Mouse (Mus musculus) embryonic facial prominence, embryonic 13.5 days (tissue): ENCODE data around the gene Gdnf. TPM values are rescaled to one million over a fixed set of nuclear protein-coding genes. Genes with fewer than 3 reads are reported as not detected.

ENCODE experiments used
- ATAC-seq: fragments of 200-750 bp; cut with Nextera tagmentation; 2 replicates; pipeline ENCODE4 v1.8.0; 2017; ENCODE audit warnings: low read depth; ENCODE audit not compliant: insufficient number of reproducible peaks, insufficient read depth, low FRiP score, low TSS enrichment
- H3K27ac ChIP-seq: fragments of 300-500 bp; sonication (generic); 2 replicates; pipeline ENCODE4 v1.5.1; 2015; ENCODE audit warnings: moderate library complexity, mild to moderate bottlenecking, inconsistent platforms
- H3K27me3 ChIP-seq: fragments of 300-500 bp; sonication (generic); 2 replicates; pipeline ENCODE4 v1.6.1; 2015; ENCODE audit warnings: mild to moderate bottlenecking, inconsistent platforms
- H3K36me3 ChIP-seq: fragments of 300-500 bp; sonication (generic); 2 replicates; pipeline ENCODE4 v1.6.1; 2015; ENCODE audit warnings: mild to moderate bottlenecking, inconsistent platforms
- H3K4me1 ChIP-seq: fragments of 300-500 bp; sonication (generic); 2 replicates; pipeline ENCODE4 v1.6.1; 2015; ENCODE audit warnings: inconsistent platforms
- H3K4me2 ChIP-seq: fragments of 300-500 bp; sonication (generic); 2 replicates; pipeline ENCODE4 v1.6.1; 2015; ENCODE audit warnings: moderate library complexity, mild to moderate bottlenecking, inconsistent platforms
- H3K4me3 ChIP-seq: fragments of 300-500 bp; sonication (generic); 2 replicates; pipeline ENCODE4 v1.5.1; 2015; ENCODE audit warnings: mild to moderate bottlenecking, inconsistent platforms
- H3K9ac ChIP-seq: fragments of 300-500 bp; sonication (generic); 2 replicates; pipeline ENCODE4 v1.6.1; 2015; ENCODE audit warnings: mild to moderate bottlenecking, inconsistent platforms
- H3K9me3 ChIP-seq: fragments of 300-500 bp; sonication (generic); 2 replicates; pipeline ENCODE4 v1.6.1; 2016; ENCODE audit warnings: inconsistent platforms
- WGBS: fragments of 180-500 bp; shearing (Covaris S2); methylation state at CpG from one replicate; pipeline ENCODE4 v1.1.7; 2015; ENCODE audit warnings: mixed read lengths; 5-methylcytosine and 5-hydroxymethylcytosine counted together
- polyA plus RNA-seq: library from polyadenylated mRNA; unstranded; fragments of >200 nt; fragmentation: Nextera tagmentation; extraction: Ambion mirVana; gene quantifications from 2 replicates; pipeline ENCODE4 v1.2.1, GENCODE M21; 2015

The Gdnf gene
- polyA plus RNA-seq, 1 experiment from 2014 or later, result 1.2 TPM

DNA sequence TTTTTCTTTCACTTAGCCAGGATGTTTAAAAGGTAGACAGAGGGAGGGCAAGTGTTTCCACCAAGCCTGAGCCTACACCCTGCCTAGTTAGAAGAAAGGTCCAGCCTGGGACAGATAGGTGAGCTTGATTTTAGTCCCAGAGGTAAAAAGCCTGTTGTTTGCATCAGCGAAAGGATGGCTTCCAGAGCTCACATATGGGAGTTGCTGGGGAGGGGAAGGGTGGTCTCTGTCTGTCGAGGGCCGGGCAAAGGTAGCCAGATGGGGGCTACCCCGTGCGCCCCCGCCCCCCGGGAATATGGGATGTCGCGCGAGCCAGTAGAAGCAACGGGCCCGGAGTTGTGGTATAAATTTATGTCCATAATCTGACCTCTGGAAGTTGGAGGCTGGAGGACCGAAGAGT lies 4.3 kb downstream of the Gdnf start:
- H3K4me3 ChIP-seq, result peak overlapping the region; percentile 35
- peaks cover 54% of the 10 kb centered on the region for H3K4me1 ChIP-seq
- ATAC-seq, result no peak
- no peak overlapping the region for H3K27ac ChIP-seq
- no peak overlapping the region for H3K9ac ChIP-seq
- H3K36me3 ChIP-seq, result no peaks in the 10 kb centered on the region
- no peaks in the 10 kb centered on the region for H3K9me3 ChIP-seq
- H3K27me3 ChIP-seq, result peaks cover 96% of the 10 kb centered on the region
- WGBS, result under 1% methylated on average over 13 of the region's 13 CpGs
- peak overlapping the region; percentile 64 for H3K4me2 ChIP-seq

DNA sequence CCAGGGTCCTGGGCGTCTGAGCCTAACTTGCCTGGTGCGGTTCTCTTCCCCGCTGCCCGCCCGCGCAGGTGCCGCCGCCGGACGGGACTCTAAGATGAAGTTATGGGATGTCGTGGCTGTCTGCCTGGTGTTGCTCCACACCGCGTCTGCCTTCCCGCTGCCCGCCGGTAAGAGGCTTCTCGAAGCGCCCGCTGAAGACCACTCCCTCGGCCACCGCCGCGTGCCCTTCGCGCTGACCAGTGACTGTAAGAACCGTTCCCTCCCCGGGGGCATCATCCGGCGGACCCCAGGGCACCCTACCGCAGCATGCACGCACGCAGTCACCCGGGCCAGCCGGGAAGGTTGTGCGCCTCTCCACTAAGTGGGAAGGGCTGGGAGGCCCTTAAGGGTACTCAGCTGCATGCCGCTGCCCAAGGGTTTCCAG lies 4.9 kb downstream of the Gdnf start:
- WGBS, result 2% methylated on average over 36 of the region's 36 CpGs
- H3K4me3 ChIP-seq, result peak overlapping the region; percentile 35
- no peaks in the 10 kb centered on the region for H3K9me3 ChIP-seq
- H3K27ac ChIP-seq, result no peak overlapping the region
- H3K36me3 ChIP-seq, result no peaks in the 10 kb centered on the region
- peaks cover 96% of the 10 kb centered on the region for H3K27me3 ChIP-seq
- H3K4me2 ChIP-seq, result peak overlapping the region; percentile 64
- H3K4me1 ChIP-seq, result peaks cover 50% of the 10 kb centered on the region
- no peak for ATAC-seq
- H3K9ac ChIP-seq, result 0 out of 2 replicates have a peak overlapping the region, but pooled peaks have one; percentile 40

DNA sequence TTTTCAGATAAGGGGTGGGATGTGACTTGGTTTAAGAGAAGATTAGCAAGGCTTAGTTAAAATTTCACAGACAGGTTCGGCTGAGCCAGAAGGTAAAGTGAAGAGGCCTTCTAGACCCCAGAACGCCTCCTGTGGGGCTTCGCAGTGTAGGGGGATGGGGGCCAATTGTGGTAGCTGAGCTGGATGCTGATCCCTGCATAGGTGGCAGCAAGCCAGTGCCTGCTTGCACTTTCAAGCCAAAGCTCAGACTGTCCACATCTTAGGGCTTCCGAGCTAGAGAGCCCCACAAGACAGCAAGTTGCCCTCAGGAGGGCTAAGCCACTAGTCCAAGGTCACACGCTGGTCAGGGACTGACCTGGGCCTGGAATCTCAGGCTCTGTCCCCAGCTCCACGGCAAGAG lies 13.2 kb downstream of the Gdnf start:
- Histone ChIP-seq H3K4me1 (peaks cover 9% of the 10 kb centered on the region; the same call in 1 of the 2 replicates), H3K36me3 (no peaks in the 10 kb centered on the region), H3K4me2 (no peak overlapping the region), H3K27me3 (peaks cover 30% of the 10 kb centered on the region), H3K27ac (no peak overlapping the region), H3K9ac (no peak overlapping the region), H3K9me3 (no peaks in the 10 kb centered on the region), H3K4me3 (no peak overlapping the region)
- WGBS, result 60% methylated on average over 6 of the region's 6 CpGs
- ATAC-seq, result no peak

DNA sequence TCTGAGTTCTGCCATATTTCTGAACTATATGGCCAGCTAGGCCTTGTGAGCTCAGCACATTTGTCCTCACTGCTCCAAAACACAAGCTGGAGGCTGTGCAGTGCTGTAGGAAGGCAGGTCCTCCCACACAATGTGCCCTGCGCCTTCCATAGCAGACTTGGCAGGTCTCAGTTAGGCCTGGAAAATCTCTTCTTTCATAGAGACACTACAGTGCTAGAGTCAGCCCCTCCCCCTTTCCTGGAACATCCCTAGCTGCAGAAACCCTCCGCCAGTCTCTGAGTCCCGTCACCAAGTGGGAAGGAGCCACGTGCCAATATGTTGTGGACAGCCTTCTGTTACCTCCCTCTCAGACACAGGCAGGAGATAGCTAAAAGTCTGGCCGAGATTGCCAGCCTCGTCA lies 14.9 kb downstream of the Gdnf start:
- Histone ChIP-seq H3K27ac (no peak overlapping the region), H3K9ac (no peak overlapping the region), H3K27me3 (peaks cover 17% of the 10 kb centered on the region), H3K9me3 (no peaks in the 10 kb centered on the region), H3K4me2 (no peak overlapping the region), H3K4me3 (no peak overlapping the region), H3K4me1 (peaks cover 9% of the 10 kb centered on the region; the same call in 1 of the 2 replicates), H3K36me3 (no peaks in the 10 kb centered on the region)
- 47% methylated on average over 6 of the region's 6 CpGs for WGBS
- no peak for ATAC-seq

DNA sequence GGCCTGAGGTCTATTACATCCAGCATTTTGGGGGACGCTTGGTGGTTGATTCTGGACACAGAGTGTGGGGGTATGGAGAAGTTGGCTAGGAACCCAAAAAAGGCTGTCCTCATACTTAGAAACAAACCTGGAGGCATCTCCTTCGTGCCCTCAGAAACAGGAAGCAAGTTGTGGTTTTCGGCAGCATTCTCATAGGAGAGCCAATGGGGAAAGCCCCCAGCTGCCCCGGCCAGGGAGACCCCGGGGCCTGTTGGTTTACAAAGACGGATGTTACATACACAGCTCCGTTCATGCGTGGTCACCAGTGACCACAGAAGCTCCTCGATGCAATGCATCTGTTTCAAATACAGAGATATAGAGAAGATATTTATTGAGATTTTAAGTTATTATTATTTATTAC lies 24.8 kb downstream of the Gdnf start:
- 76% methylated on average over 9 of the region's 9 CpGs for WGBS
- Histone ChIP-seq H3K4me3 (no peak overlapping the region), H3K4me1 (peaks cover 14% of the 10 kb centered on the region), H3K27me3 (no peaks in the 10 kb centered on the region; the same call in 1 of the 2 replicates), H3K9me3 (no peaks in the 10 kb centered on the region), H3K9ac (no peak overlapping the region), H3K27ac (no peak overlapping the region), H3K4me2 (no peak overlapping the region), H3K36me3 (peaks cover 10% of the 10 kb centered on the region; the same call in 1 of the 2 replicates)
- no peak for ATAC-seq

DNA sequence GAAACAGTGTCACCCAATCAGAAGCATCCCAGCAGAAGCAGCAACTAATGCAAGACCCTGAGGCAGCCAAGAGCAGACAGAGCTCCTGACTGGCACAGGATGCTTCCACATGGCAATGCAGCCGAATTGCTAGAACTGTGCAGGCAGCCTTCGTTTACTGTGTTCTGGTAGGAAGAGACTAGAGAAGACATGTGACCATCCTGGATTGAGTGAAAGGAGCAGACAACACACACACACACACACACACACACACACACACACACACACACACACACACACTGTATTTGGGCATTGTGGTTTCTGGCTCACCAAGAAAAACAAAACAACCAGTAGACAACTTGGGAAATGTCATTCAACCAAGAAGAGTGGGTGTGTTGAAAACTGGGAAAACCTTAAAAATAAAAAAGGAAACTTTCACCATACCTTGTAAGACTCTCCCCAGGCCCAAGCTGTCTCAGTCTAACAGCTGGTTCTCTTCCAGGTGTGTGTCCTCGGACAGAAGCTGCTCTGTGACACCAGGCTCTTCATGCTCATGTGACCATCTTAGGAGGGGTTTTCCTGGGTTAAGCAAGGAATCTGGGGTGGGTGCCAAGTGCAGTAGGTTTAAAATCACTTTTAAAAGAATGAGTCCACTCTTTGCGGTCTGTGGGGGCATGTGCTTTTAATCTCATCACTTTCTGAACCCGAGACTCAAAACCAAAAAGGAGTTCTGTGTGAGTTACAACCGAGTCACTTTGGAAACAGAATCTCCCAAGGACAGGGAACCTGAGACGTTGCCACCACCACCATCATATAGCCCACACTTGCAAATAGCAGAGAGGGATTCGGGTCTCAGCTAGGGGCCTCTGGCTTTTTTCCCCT lies 27.6 kb downstream of the Gdnf start:
- Histone ChIP-seq H3K36me3 (peaks cover 10% of the 10 kb centered on the region; the same call in 1 of the 2 replicates), H3K27ac (peak overlapping the region; percentile 29), H3K9me3 (no peaks in the 10 kb centered on the region), H3K4me3 (no peak overlapping the region), H3K27me3 (no peaks in the 10 kb centered on the region; the same call in 1 of the 2 replicates), H3K4me2 (peak overlapping the region; percentile 23), H3K9ac (no peak overlapping the region), H3K4me1 (peaks cover 14% of the 10 kb centered on the region)
- peak; percentile 38 for ATAC-seq
- 21% methylated on average over 8 of the region's 8 CpGs for WGBS

DNA sequence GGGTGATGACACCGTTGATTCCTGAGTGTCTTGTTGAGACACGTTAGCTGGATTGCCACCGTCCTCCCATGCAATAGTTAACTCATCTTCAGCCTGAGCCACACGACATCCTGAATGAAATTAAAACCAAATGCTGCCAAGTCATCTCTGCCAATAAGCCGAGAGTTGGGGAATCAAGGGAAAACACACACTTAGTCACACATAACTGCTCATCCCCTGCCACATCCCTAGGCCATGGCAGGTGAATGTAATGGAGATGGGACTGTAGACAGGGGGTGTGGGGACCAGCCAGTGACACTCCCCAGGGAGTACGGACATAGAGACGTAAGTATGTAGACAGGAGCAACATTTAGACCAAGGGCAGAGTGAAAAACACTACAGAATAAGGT lies 28.3 kb downstream of the Gdnf start:
- peak; percentile 26; the same call in 1 of the 2 replicates for ATAC-seq
- H3K36me3 ChIP-seq, result peaks cover 10% of the 10 kb centered on the region; the same call in 1 of the 2 replicates
- no peaks in the 10 kb centered on the region; the same call in 1 of the 2 replicates for H3K27me3 ChIP-seq
- H3K9ac ChIP-seq, result no peak overlapping the region
- no peak overlapping the region for H3K4me3 ChIP-seq
- peaks cover 14% of the 10 kb centered on the region for H3K4me1 ChIP-seq
- no peaks in the 10 kb centered on the region for H3K9me3 ChIP-seq
- peak overlapping the region; percentile 23 for H3K4me2 ChIP-seq
- 24% methylated on average over 7 of the region's 7 CpGs for WGBS
- H3K27ac ChIP-seq, result peak overlapping the region; percentile 29; the same call in 1 of the 2 replicates

DNA sequence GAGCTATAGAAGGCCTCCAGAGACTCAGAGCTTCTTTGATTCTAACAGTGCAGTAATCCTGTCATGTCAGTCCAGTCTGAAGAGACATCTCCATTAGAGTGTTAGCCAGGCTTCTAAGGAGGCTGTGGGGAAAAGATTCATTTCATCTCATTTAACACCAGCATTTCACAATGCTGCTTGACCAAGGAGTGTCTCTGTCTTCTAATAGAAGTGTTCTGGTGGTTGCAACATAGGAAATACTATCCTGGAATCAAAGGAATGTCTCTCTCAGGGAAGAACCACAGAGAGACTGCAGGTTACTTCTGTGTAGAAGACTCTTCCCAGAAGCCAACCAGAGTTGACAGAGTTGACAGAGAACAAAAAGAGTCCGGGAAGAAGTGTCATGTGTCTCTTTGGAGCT lies 31.0 kb downstream of the Gdnf start:
- no peak for ATAC-seq
- 79% methylated on average over 1 of the region's 1 CpGs for WGBS
- H3K9ac ChIP-seq, result no peak overlapping the region
- H3K27me3 ChIP-seq, result no peaks in the 10 kb centered on the region; the same call in 1 of the 2 replicates
- H3K27ac ChIP-seq, result no peak overlapping the region
- no peaks in the 10 kb centered on the region for H3K9me3 ChIP-seq
- H3K36me3 ChIP-seq, result no peaks in the 10 kb centered on the region
- H3K4me3 ChIP-seq, result no peak overlapping the region
- H3K4me1 ChIP-seq, result peaks cover 14% of the 10 kb centered on the region
- H3K4me2 ChIP-seq, result no peak overlapping the region

DNA sequence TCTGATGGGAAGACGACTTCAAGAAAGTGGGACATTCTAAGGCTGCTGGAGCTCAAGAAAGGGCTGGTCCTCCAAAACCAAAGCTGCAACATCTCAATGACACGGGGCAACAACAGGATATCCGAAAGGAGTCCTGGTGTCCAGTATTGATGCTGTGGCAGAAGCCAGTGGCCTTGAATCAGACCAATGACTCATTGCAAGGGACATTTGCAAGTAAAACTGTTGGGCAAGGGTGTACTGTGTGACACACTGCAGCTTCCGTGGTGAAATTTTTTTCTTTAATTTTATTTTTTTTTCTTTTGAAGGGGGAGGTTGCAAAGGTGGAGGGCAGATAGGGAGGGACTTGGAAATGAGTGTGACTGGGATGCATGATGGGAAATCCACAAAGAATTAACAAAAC lies 31.8 kb downstream of the Gdnf start:
- no peak overlapping the region for H3K4me3 ChIP-seq
- H3K9ac ChIP-seq, result no peak overlapping the region
- no peaks in the 10 kb centered on the region for H3K9me3 ChIP-seq
- no peak for ATAC-seq
- H3K36me3 ChIP-seq, result no peaks in the 10 kb centered on the region
- H3K4me2 ChIP-seq, result no peak overlapping the region
- 88% methylated on average over 4 of the region's 4 CpGs for WGBS
- no peak overlapping the region for H3K27ac ChIP-seq
- peaks cover 14% of the 10 kb centered on the region for H3K4me1 ChIP-seq
- no peaks in the 10 kb centered on the region; the same call in 1 of the 2 replicates for H3K27me3 ChIP-seq

DNA sequence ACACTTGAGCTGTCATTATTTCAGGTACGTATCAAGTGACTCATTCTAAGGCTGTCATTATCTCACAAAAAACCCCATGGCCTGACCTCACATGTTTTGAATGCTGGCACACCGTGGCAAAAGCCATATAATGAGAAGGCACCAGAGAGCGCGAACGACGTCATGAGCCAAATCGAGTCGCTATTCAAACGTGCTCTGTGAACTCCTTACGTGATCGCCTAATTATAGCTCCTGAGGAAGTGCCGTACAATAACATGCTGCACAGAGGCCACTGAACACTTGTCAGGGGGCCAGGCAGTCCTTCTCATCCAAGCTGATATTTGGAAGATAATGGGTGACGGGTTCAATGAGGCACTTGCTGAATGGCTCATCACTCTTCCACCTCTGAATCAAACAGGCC lies 46.8 kb downstream of the Gdnf start:
- no peak for ATAC-seq
- 82% methylated on average over 13 of the region's 13 CpGs for WGBS
- Histone ChIP-seq H3K27me3 (no peaks in the 10 kb centered on the region), H3K4me2 (no peak overlapping the region), H3K9ac (no peak overlapping the region), H3K9me3 (no peaks in the 10 kb centered on the region), H3K36me3 (no peaks in the 10 kb centered on the region), H3K27ac (no peak overlapping the region), H3K4me3 (no peak overlapping the region), H3K4me1 (no peaks in the 10 kb centered on the region)

DNA sequence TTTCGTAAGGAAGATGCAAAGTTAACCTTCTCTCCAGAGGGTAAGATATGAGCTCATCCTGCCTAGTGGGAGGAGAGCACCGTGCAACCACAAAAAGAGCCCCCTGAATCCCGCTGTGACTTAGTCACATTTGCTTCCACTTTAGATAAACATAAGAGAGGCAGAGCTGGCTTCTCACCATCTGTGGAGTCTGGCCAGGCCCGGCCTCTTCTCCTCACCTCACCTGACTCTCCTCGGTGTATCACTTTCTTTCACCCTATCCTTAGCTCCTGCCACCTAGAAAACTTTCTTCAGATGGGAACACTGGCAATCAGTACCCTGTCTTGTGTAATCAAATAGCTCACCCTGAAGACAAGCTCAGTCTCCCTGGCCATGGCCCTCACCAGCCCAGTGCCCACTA lies 48.2 kb downstream of the Gdnf start:
- no peak for ATAC-seq
- WGBS, result 73% methylated on average over 5 of the region's 5 CpGs
- no peak overlapping the region for H3K9ac ChIP-seq
- no peak overlapping the region for H3K4me2 ChIP-seq
- H3K4me3 ChIP-seq, result no peak overlapping the region
- no peaks in the 10 kb centered on the region for H3K36me3 ChIP-seq
- H3K27me3 ChIP-seq, result no peaks in the 10 kb centered on the region
- H3K27ac ChIP-seq, result no peak overlapping the region
- no peaks in the 10 kb centered on the region for H3K4me1 ChIP-seq
- no peaks in the 10 kb centered on the region for H3K9me3 ChIP-seq

DNA sequence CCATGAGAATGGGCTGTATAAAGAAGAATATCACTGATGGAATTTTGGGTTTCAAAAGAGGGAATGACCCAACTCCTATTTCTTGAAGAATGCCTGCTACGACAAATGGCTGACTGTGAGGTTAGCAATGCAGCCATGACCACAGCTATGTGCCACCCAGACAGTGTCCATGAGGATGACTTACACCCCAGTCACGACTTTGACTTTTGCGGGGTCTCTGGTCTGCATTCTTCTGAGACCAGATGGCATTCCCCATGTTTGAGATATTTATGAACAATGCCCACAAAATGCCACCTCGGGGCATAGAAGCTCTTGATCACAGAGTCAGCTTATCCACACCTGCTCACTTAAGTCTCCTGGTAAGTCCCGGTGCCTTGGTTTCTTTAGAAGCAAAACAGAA lies 52.2 kb downstream of the Gdnf start:
- 77% methylated on average over 5 of the region's 5 CpGs for WGBS
- Histone ChIP-seq H3K4me1 (no peaks in the 10 kb centered on the region), H3K9me3 (no peaks in the 10 kb centered on the region), H3K4me3 (no peak overlapping the region), H3K27ac (no peak overlapping the region), H3K36me3 (no peaks in the 10 kb centered on the region), H3K4me2 (no peak overlapping the region), H3K27me3 (no peaks in the 10 kb centered on the region), H3K9ac (no peak overlapping the region)
- ATAC-seq, result no peak
